Mouse (Mus musculus) ES-E14 (cell line): ENCODE measurements around the gene Trappc10. TPM values are rescaled to one million over a fixed set of nuclear protein-coding genes. Genes with fewer than 3 reads are reported as not detected.

ENCODE experiments used
- DNase-seq: peaks from one replicate; pipeline ENCODE4 v3.0.0-alpha.2; 2013; ENCODE audit warnings: low read depth, low spot score
- H3K27ac ChIP-seq: 2 replicates; pipeline ENCODE4 v1.5.1; 2012; ENCODE audit warnings: low read depth, mild to moderate bottlenecking, low read length, moderate library complexity, mixed read lengths; ENCODE audit not compliant: poor library complexity, insufficient read depth, severe bottlenecking
- H3K36me3 ChIP-seq: 2 replicates; pipeline ENCODE4 v1.6.1; 2012; ENCODE audit warnings: mild to moderate bottlenecking, low read length, moderate library complexity, mixed read lengths; ENCODE audit not compliant: control insufficient read depth, poor library complexity, insufficient read depth, severe bottlenecking
- H3K4me1 ChIP-seq, 2 experiments: fragments of 150-350 bp in 1 of 2; sonication (generic) in 1 of 2; 2 replicates each; pipeline ENCODE4 v1.6.1; 2012; ENCODE audit warnings: low read length in 2 of 2, mild to moderate bottlenecking in 1 of 2, mixed read lengths in 1 of 2; ENCODE audit not compliant: control insufficient read depth in 2 of 2, insufficient read depth in 2 of 2, poor library complexity in 1 of 2
- H3K4me3 ChIP-seq, 2 experiments: fragments of 150-350 bp in 1 of 2; sonication (generic) in 1 of 2; 2 replicates each; pipeline ENCODE4 v1.5.1; 2012; ENCODE audit warnings: low read length in 2 of 2, low read depth in 1 of 2, mild to moderate bottlenecking in 1 of 2, mixed read lengths in 1 of 2; ENCODE audit not compliant: insufficient read depth in 1 of 2, poor library complexity in 1 of 2, severe bottlenecking in 1 of 2
- H3K9ac ChIP-seq: 2 replicates; pipeline ENCODE4 v1.6.1; 2012; ENCODE audit warnings: low read depth, mild to moderate bottlenecking, low read length, mixed read lengths; ENCODE audit not compliant: poor library complexity, insufficient read depth, severe bottlenecking
- H3K9me3 ChIP-seq: fragments of 150-350 bp; sonication (generic); 2 replicates; pipeline ENCODE4 v1.6.1; 2012; ENCODE audit warnings: low read depth, mild to moderate bottlenecking, low read length; ENCODE audit not compliant: control insufficient read depth, insufficient read depth
- CHD2 ChIP-seq: IDR thresholded peaks from 2 replicates; pipeline ENCODE4 v1.6.1; 2014; ENCODE audit warnings: mild to moderate bottlenecking, low read depth, low read length, inconsistent platforms
- HCFC1 ChIP-seq: IDR thresholded peaks from 2 replicates; pipeline ENCODE4 v1.6.1; 2012; ENCODE audit warnings: low read length, inconsistent platforms, borderline replicate concordance; ENCODE audit not compliant: insufficient read depth
- MAFK ChIP-seq: IDR thresholded peaks from 2 replicates; pipeline ENCODE4 v1.6.1; 2014; ENCODE audit warnings: mild to moderate bottlenecking, low read depth, low read length, inconsistent platforms; ENCODE audit not compliant: insufficient read depth
- ZC3H11A ChIP-seq: IDR thresholded peaks from 2 replicates; pipeline ENCODE4 v1.6.1; 2012; ENCODE audit warnings: low read depth, mild to moderate bottlenecking, inconsistent platforms, low read length, borderline replicate concordance
- ZNF384 ChIP-seq: IDR thresholded peaks from 2 replicates; pipeline ENCODE4 v1.6.1; 2012; ENCODE audit warnings: low read depth, low read length, inconsistent platforms
- in situ Hi-C, 2 experiments: fragments of 600-800 bp; cut with MboI; formaldehyde crosslinking; loops; one replicate each; pipeline ENCODE4 v1.15.1; 2025; ENCODE audit warnings: low sequenced_read_pairs in 2 of 2, inconsistent platforms in 1 of 2; ENCODE audit not compliant: unreplicated experiment in 2 of 2
- total RNA-seq: library from RNA; depleted of rRNA; stranded (reverse); fragments of 300-350 nt; gene quantifications from 2 replicates; pipeline ENCODE4 v1.2.3, GENCODE M21; 2012

The Trappc10 gene
- total RNA-seq, 1 experiment = 26.1 TPM

GRCm38 (mm10) chr10:78228560-78228928, 15.9 kb downstream of the Trappc10 start:
- TF ChIP-seq HCFC1 (no peak), CHD2 (no peak), ZC3H11A (no peak), ZNF384 (no peak), MAFK (no peak)
- Histone ChIP-seq H3K36me3 (peaks cover 15% of the 10 kb centered on the region; the same call in 1 of the 2 replicates), H3K9me3 (no peaks in the 10 kb centered on the region), H3K4me1 (no peaks in the 10 kb centered on the region; a peak in 1 of 4 replicates), H3K9ac (no peak overlapping the region), H3K27ac (no peak overlapping the region), H3K4me3 (no peak overlapping the region)
- in situ Hi-C loops = no loop called here
- DNase-seq = no peak

DNA sequence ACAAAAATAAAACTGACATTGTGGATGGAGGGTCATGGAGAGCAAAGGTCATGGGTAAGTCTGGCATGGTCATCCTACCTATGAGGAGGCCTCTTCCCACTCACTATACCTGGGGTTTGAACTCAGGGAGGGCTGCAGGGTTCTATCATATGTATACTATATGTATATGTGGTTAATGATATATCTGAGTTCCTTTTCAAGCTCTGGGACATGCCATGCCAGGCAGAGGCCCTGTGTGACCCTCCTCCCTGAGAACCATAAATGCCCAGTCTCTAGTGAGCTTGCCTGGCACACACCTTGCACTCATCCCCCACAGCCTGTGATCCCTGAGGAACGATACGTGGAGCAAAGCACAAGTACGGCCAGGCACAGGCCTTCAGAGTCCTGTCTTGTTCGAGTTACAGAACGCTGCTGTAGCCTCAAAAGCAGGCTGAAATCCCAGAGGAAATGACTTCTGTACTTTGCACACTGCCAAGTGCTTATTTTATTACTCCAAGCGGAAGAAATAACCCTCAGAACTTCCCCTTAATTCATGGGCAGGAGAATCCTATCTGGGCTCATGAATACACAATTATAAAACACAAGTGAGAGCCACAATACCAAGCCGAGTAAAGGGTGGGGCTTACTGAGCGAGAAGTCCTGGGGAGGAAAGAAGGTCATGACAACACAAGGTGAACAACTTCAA, 16.4 kb downstream of the Trappc10 start:
- H3K9me3 ChIP-seq = no peaks in the 10 kb centered on the region
- in situ Hi-C loops = no loop called here

DNA sequence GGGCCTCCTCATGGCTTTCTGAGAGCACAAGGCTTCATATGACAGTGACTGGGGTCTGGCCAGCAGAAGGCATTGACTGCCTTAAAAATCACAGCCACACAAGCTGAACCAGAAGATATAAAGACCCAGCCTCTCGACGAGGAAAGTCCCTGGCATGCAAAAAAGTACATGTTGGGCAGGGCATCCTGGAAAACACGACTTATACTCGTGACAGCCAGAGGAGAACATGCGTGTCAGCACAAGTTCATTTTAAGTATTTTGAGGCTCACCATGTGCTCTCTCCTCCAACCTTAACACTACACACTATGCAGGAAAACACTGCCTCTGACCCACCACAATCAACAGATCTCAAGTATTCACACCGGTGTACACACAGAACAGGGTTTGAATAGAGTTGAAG, 20.3 kb downstream of the Trappc10 start:
- Histone ChIP-seq H3K27ac (no peak overlapping the region), H3K9ac (no peak overlapping the region), H3K9me3 (no peaks in the 10 kb centered on the region), H3K4me1 (no peaks in the 10 kb centered on the region), H3K36me3 (peaks cover 20% of the 10 kb centered on the region; the same call in 1 of the 2 replicates), H3K4me3 (no peak overlapping the region)
- TF ChIP-seq ZC3H11A (no peak), MAFK (no peak), ZNF384 (no peak), CHD2 (no peak), HCFC1 (no peak)
- in situ Hi-C loops = no loop called here
- no peak for DNase-seq

More for the DNA sequence above, 16.4 kb downstream of the Trappc10 start:
- TF ChIP-seq HCFC1 = no peak
- TF ChIP-seq ZNF384 = no peak
- no peak for TF ChIP-seq CHD2
- no peak for TF ChIP-seq ZC3H11A
- TF ChIP-seq MAFK = no peak
- no peaks in the 10 kb centered on the region; a peak in 1 of 4 replicates for H3K4me1 ChIP-seq
- no peak overlapping the region for H3K9ac ChIP-seq
- H3K36me3 ChIP-seq = peaks cover 15% of the 10 kb centered on the region; the same call in 1 of the 2 replicates
- no peak for DNase-seq
- no peak overlapping the region for H3K4me3 ChIP-seq
- no peak overlapping the region for H3K27ac ChIP-seq

DNA sequence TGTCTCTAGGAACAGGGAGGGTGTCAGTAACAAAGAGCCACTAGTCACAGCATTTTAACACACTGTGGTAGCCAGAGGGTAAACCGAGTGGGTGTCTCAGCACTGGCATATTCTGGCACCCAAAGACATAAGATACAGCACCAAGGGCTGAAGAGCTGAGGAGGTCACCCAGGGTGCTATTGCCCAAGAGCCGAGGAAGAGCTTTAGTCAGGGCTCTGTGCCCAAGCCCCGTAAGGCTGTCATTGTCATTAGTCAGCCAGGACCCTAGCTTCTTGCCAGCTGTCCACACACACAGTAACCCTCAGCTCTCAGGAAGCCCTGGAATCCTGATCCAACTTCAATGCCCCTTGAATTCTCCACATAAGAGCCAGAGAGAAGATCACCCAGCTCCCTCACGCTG, 21.5 kb downstream of the Trappc10 start:
- Histone ChIP-seq H3K9ac (no peak overlapping the region), H3K36me3 (peaks cover 16% of the 10 kb centered on the region; the same call in 1 of the 2 replicates), H3K27ac (no peak overlapping the region), H3K4me1 (no peaks in the 10 kb centered on the region), H3K4me3 (no peak overlapping the region), H3K9me3 (no peaks in the 10 kb centered on the region)
- in situ Hi-C loops = no loop called here
- TF ChIP-seq HCFC1 (no peak), MAFK (no peak), ZNF384 (no peak), CHD2 (no peak), ZC3H11A (no peak)
- no peak for DNase-seq
